Mouse (Mus musculus): ENCODE measurements at regions not wholly inside any gene's neighbourhood (a gene's known extent, or its start where the extent isn't known, plus 50 kb on each side); places are given as distances from the start of the nearest gene placed in this dataset.

DNA sequence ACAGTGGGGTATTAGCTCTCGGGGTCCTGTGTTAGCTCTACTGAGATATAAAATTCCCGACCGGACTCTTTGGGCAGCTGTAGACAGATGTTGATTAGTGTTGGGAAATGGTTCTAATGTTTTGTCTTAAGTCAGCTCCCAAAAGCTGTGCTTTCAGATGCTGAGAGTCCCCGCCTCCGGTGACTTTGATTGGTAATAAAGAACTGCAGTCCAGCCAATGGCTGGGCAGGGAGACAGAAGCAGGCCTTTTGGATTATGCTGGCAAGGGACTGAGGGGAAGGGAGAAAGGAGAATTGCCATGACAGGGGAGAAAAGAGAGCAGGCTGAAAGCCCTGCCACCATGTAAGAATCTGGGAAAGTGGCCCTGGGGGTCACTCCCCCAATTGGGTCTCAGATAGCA lies 73.4 kb upstream of the Nabp1 start:
- no peak for TF ChIP-seq CTCF (IDR thresholded peaks at IDR 0.05; ENCODE audit: extremely low read depth, insufficient read depth, low read length)
- no peak for TF ChIP-seq POLR2A (IDR thresholded peaks at IDR 0.05; ENCODE audit: extremely low read depth, insufficient read depth, low read length)

Measured in cortical plate, adult 2 months (tissue).